In the genomic region with DNA sequence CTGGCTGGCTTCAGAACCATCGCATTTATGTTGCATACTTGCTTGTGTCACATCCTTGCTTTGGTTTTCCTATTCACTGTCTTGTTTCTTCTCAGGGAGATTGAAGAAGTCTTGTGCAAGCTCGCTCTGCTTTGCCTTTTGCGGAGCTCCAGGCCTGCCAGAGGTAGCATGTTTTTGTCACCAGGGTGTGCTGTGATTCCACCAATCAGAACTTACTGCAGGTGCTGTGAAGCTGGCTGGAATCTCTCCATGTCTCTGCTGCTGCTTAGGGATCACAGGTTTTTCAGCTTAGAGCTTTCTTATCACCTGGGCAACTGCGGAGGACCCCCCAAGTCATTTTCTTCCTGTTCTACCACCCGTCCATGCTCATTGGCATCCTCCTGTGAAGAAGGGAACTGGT, we compare ENCODE assay signal across 7 mouse cellular contexts.
DNase-seq lines count a peak whose midpoint lies in the region; ATAC-seq and TF ChIP-seq lines count a peak whose summit lies in the region.

No protein-coding gene starts in this region.

- no peak overlapping the region for H3K4me3 ChIP-seq in liver, embryonic 14.5 days (ENCODE audit: insufficient read depth in 1 of 2, low read depth in 2 of 2, low read length in 2 of 2)

- H3K36me3 ChIP-seq in liver, embryonic 14.5 days (replicated peaks; ENCODE audit: control insufficient read depth, insufficient read depth, low read depth), result no peaks in the 10 kb centered on the region

- H3K9me3 ChIP-seq in liver, embryonic 14.5 days (ENCODE audit: control insufficient read depth, low read length), result no peaks in the 10 kb centered on the region

- WGBS in liver, embryonic 14.5 days (ENCODE audit: insufficient replicate concordance), result 32% methylated on average over 5 of the region's 5 CpGs

- no peak overlapping the region for H3K27ac ChIP-seq in liver, embryonic 14.5 days

- TF ChIP-seq EP300 in liver, embryonic 14.5 days (IDR thresholded peaks at IDR 0.05; ENCODE audit: low read depth), result no peak

- no peak for ATAC-seq in liver, embryonic 14.5 days (ENCODE audit: insufficient read depth)

- no peak overlapping the region for H3K9ac ChIP-seq in liver, embryonic 14.5 days (replicated peaks)

- H3K27me3 ChIP-seq in liver, embryonic 14.5 days (ENCODE audit: control insufficient read depth, insufficient read depth, low read length), result no peaks in the 10 kb centered on the region

- peak; percentile 14 for DNase-seq in adrenal gland, adult 2 months
- peak; percentile 73 to 75 for DNase-seq in cerebellum, postnatal 10 days
- peak; percentile 47 to 73 for DNase-seq in frontal cortex, postnatal 36 days (ENCODE audit: low spot score in 2 of 2)
- peak; percentile 50 to 55 for DNase-seq in kidney, postnatal 4 days
- DNase-seq in liver, embryonic 14.5 days (ENCODE audit: low read depth in 3 of 3, low spot score in 3 of 3), result no peak
- peak; percentile 2 for DNase-seq in ovary, adult 18-20 months (ENCODE audit: low spot score)
- DNase-seq in thymus, postnatal 10 days (ENCODE audit: low spot score in 2 of 2), result no peak

- H3K4me2 ChIP-seq in liver, embryonic 14.5 days (ENCODE audit: low read depth), result no peak overlapping the region

- H3K4me1 ChIP-seq in liver, embryonic 14.5 days (replicated peaks; ENCODE audit: control insufficient read depth in 2 of 2, insufficient read depth in 2 of 2, low read length in 1 of 2), result no peaks in the 10 kb centered on the region

- TF ChIP-seq CTCF in liver, embryonic 14.5 days (IDR thresholded peaks at IDR 0.05; ENCODE audit: low read depth), result 0 out of 2 replicates have a peak, but pooled peaks have one; percentile 19

Comparison
In these comparisons a context has a peak if more than half of its experiments do, and no peak if none do; other contexts are left out.
1. DNase-seq: peak in adrenal gland, adult 2 months (single experiment), cerebellum, postnatal 10 days (2 of 2), frontal cortex, postnatal 36 days (2 of 2), kidney, postnatal 4 days (2 of 2) and ovary, adult 18-20 months (single experiment); none in liver, embryonic 14.5 days (0 of 3) and thymus, postnatal 10 days (0 of 2).